In the genomic region with DNA sequence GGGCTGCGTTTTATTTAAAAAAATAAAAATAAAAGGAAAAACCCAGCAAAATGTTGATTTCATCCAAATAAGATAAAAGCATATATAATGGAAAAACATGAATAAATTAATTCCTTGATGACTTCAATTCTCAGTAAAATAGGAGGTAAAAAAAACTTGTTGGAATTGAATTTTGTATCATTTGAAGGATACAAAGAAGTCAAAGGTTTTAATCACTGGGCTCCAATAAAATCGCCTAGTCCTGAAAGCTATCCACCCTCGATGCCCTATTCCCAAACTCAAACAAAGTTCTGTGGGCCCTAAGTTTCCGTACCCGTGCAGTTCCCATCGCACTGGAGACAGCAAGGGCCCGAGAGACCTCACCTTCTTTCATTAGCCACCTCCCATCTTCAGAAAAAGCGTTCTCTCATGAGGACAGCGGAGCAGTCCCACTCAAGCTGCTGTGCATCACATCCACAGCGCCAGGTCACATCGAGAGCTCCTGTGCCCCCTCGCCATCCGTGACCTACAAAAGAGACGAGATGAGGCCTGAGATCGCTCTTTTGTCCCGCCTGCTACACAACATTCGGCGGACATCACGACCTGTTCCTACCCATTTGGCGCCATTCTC, we compare ENCODE assay signal across 8 mouse cellular contexts. TPM values are rescaled to one million over a fixed set of nuclear protein-coding genes. Genes with fewer than 3 reads are reported as not detected.
DNase-seq lines count a peak whose midpoint lies in the region; ATAC-seq and TF ChIP-seq lines count a peak whose summit lies in the region.

No protein-coding gene starts in this region.

- in situ Hi-C loops in CH12.LX (cut with MboI; ENCODE audit: low pct_ligation_motif_present, low pct_unique_long_range_greater_than_20kb, low sequenced_read_pairs), result no loop called here

- 0 out of 2 replicates have a peak, but pooled peaks cover 2% of the 10 kb centered on the region for H3K79me2 ChIP-seq in heart, adult 2 months (replicated peaks; ENCODE audit: control insufficient read depth, insufficient read depth, low read length)
- H3K79me2 ChIP-seq in CH12.LX (replicated peaks; ENCODE audit: control insufficient read depth, extremely low read depth, insufficient read depth, poor library complexity, severe bottlenecking), result peaks cover 59% of the 10 kb centered on the region

- peak; percentile 32 for ATAC-seq in liver, embryonic 13.5 days (ENCODE audit: low read depth)

- intact Hi-C loops in heart, adult 2 months (cut with DNase I), result loop anchor here (1.0 to 10.0 kb wide), 3 partner anchors 12 to 246 kb away; a partner anchor contains a TSS
- intact Hi-C loops in heart, postnatal 25 days (cut with DNase I), result loop anchor here (5.0 to 10.0 kb wide), 2 partner anchors 88 to 454 kb away; a partner anchor contains a TSS

- H3K4me2 ChIP-seq in CH12.LX (ENCODE audit: insufficient read depth, low read depth, poor library complexity, severe bottlenecking), result peak overlapping the region; percentile 97
- H3K4me2 ChIP-seq in liver, embryonic 13.5 days, result peak overlapping the region; percentile 94

- dilution Hi-C loops in CH12.LX (cut with MboI; ENCODE audit: extremely low pct_ligation_motif_present, extremely low pct_unique_long_range_greater_than_20kb, low sequenced_read_pairs), result no loop called here

- no peak for DNase-seq in heart, adult 2 months
- DNase-seq in heart, postnatal 25 days (ENCODE audit: low spot score), result no peak
- peak; percentile 56 for DNase-seq in CH12.LX (ENCODE audit: extremely low read depth)
- DNase-seq in forebrain, embryonic 10.5 days (ENCODE audit: extremely low spot score, low spot score), result no peak
- no peak for DNase-seq in liver, embryonic 13.5 days
- DNase-seq in urinary bladder, adult 18-20 months (ENCODE audit: low spot score in 2 of 2), result no peak
- no peak for DNase-seq in layer of hippocampus, adult 9-10 months (ENCODE audit: low spot score)
- no peak for DNase-seq in cerebellum, adult 11-12 months

- no peaks in the 10 kb centered on the region for H3K9me3 ChIP-seq in CH12.LX (replicated peaks; ENCODE audit: low read length)
- no peaks in the 10 kb centered on the region for H3K9me3 ChIP-seq in forebrain, embryonic 10.5 days
- H3K9me3 ChIP-seq in liver, embryonic 13.5 days (replicated peaks), result no peaks in the 10 kb centered on the region

- WGBS in heart, adult 2 months, result under 1% methylated on average over 20 of the region's 20 CpGs
- WGBS in forebrain, embryonic 10.5 days, result under 1% methylated on average over 20 of the region's 20 CpGs
- WGBS in liver, embryonic 13.5 days (ENCODE audit: insufficient replicate concordance), result under 1% methylated on average over 20 of the region's 20 CpGs

- TF ChIP-seq RAD21 in CH12.LX (IDR thresholded peaks at IDR 0.05; ENCODE audit: low read depth, low read length), result no peak

- peaks cover 5% of the 10 kb centered on the region for H3K4me1 ChIP-seq in heart, adult 2 months (ENCODE audit: control insufficient read depth, insufficient read depth, low read length)
- peaks cover 6 to 39% of the 10 kb centered on the region in 2 experiments for H3K4me1 ChIP-seq in CH12.LX (ENCODE audit: control insufficient read depth in 1 of 2, insufficient read depth in 2 of 2)
- peaks cover 58% of the 10 kb centered on the region for H3K4me1 ChIP-seq in forebrain, embryonic 10.5 days
- H3K4me1 ChIP-seq in liver, embryonic 13.5 days (replicated peaks), result peaks cover 71% of the 10 kb centered on the region

- TF ChIP-seq EP300 in heart, adult 2 months (IDR thresholded peaks at IDR 0.05; ENCODE audit: insufficient read depth, low read depth, low read length), result no peak
- no peak for TF ChIP-seq EP300 in CH12.LX (IDR thresholded peaks at IDR 0.05; ENCODE audit: low read length)

- H3K27ac ChIP-seq in heart, adult 2 months, result peak overlapping the region; percentile 63
- H3K27ac ChIP-seq in CH12.LX (ENCODE audit: insufficient read depth, low read depth), result peak overlapping the region; percentile 81
- H3K27ac ChIP-seq in forebrain, embryonic 10.5 days, result peak overlapping the region; percentile 95
- peak overlapping the region; percentile 84 for H3K27ac ChIP-seq in liver, embryonic 13.5 days

- TF ChIP-seq POLR2A in heart, adult 2 months (IDR thresholded peaks at IDR 0.05; ENCODE audit: insufficient read depth, low read depth, low read length), result no peak
- TF ChIP-seq POLR2A in CH12.LX (IDR thresholded peaks at IDR 0.05; ENCODE audit: low read depth, low read length), result no peak

- peaks cover 8% of the 10 kb centered on the region for H3K36me3 ChIP-seq in heart, adult 2 months (ENCODE audit: control insufficient read depth, insufficient read depth, low read length)
- peaks cover 37 to 48% of the 10 kb centered on the region in 2 experiments for H3K36me3 ChIP-seq in CH12.LX (replicated peaks in 1 of 2; ENCODE audit: control insufficient read depth in 1 of 2, insufficient read depth in 1 of 2, low read length in 1 of 2)
- peaks cover 48% of the 10 kb centered on the region for H3K36me3 ChIP-seq in forebrain, embryonic 10.5 days (replicated peaks)
- peaks cover 44% of the 10 kb centered on the region for H3K36me3 ChIP-seq in liver, embryonic 13.5 days

- peak overlapping the region; percentile 74 for H3K9ac ChIP-seq in heart, adult 2 months (ENCODE audit: low read depth, low read length)
- H3K9ac ChIP-seq in CH12.LX (ENCODE audit: insufficient read depth, low read depth), result peak overlapping the region; percentile 50
- H3K9ac ChIP-seq in liver, embryonic 13.5 days, result peak overlapping the region; percentile 80

- no peak for TF ChIP-seq CTCF in heart, adult 2 months (IDR thresholded peaks at IDR 0.05)
- TF ChIP-seq CTCF in CH12.LX (conservative IDR thresholded peaks at IDR 0.05 in 1 of 2, IDR thresholded peaks at IDR 0.05 in 1 of 2; ENCODE audit: low read depth in 2 of 2, low read length in 2 of 2), result no peak

- no peaks in the 10 kb centered on the region for H3K27me3 ChIP-seq in heart, adult 2 months (ENCODE audit: control insufficient read depth, insufficient read depth, low read length)
- H3K27me3 ChIP-seq in CH12.LX (replicated peaks), result no peaks in the 10 kb centered on the region
- H3K27me3 ChIP-seq in forebrain, embryonic 10.5 days (ENCODE audit: poor library complexity, severe bottlenecking), result no peaks in the 10 kb centered on the region
- H3K27me3 ChIP-seq in liver, embryonic 13.5 days, result no peaks in the 10 kb centered on the region

- H3K4me3 ChIP-seq in heart, adult 2 months, result peak overlapping the region; percentile 56
- peak overlapping the region; percentile 83 to 96 (median 85) for H3K4me3 ChIP-seq in CH12.LX (replicated peaks in 1 of 3; ENCODE audit: low read depth in 2 of 3, low read length in 2 of 3, poor library complexity in 1 of 3)
- H3K4me3 ChIP-seq in forebrain, embryonic 10.5 days, result peak overlapping the region; percentile 67
- H3K4me3 ChIP-seq in liver, embryonic 13.5 days (replicated peaks), result peak overlapping the region; percentile 69

TF ChIP-seq in CH12.LX, 34 proteins besides CTCF, POLR2A, EP300 and RAD21:
- TF ChIP-seq CHD1 (IDR thresholded peaks at IDR 0.05; ENCODE audit: low read depth, low read length) (peak; percentile 56; the same call in 1 of the 2 replicates), MEF2A (IDR thresholded peaks at IDR 0.05; ENCODE audit: borderline replicate concordance, low read depth, low read length) (no peak)

RNA-seq across cellular contexts. Expression of a gene that starts 12.8 kb away (rescaled TPM):
- 100 to 1,000 TPM; 101 to 111 TPM for total RNA-seq in heart, adult 2 months (2021)
- polyA plus RNA-seq in heart, adult 2 months (2012; rRNA removed), result 184 and 201 TPM in 2 replicates
- 100 to 1,000 TPM; 111 to 116 TPM for total RNA-seq in heart, postnatal 25 days (2021)
- total RNA-seq in CH12.LX (2012; rRNA removed), result 52.2 and 69.1 TPM in 2 replicates
- total RNA-seq in CH12.LX (2014; rRNA removed), result 48.2 and 48.5 TPM in 2 replicates
- 131 and 161 TPM in 2 replicates for polyA plus RNA-seq in CH12.LX (2012; ENCODE audit: insufficient read length, low read depth)
- polyA plus RNA-seq in forebrain, embryonic 10.5 days (2016; fragmentation: Nextera tagmentation; extraction: Ambion mirVana), result 95.0 and 104 TPM in 2 replicates
- polyA plus RNA-seq in liver, embryonic 13.5 days (2015; fragmentation: Nextera tagmentation; extraction: Ambion mirVana), result 49.7 and 60.4 TPM in 2 replicates
